Comparison of ENCODE assay signal across 12 mouse cellular contexts in genomic region chr7:29421909-29422244, GRCm38 (mm10).
DNase-seq lines count a peak whose midpoint lies in the region; ATAC-seq lines count a peak whose summit lies in the region.
"Had no signal": no experiment of that assay in that cellular context is flagged by ENCODE, and none has a peak within 500 bp of the region (broad histone marks: within the 10 kb centered on the region; RNA-seq: fewer than 3 reads in every experiment).

No protein-coding gene starts in this region.

- no peak overlapping the region for H3K4me2 ChIP-seq in hindbrain, embryonic 12.5 days (replicated peaks)
- H3K4me2 ChIP-seq in hindbrain, embryonic 16.5 days (ENCODE audit: low read length), result no peak overlapping the region
- no peak overlapping the region for H3K4me2 ChIP-seq in midbrain, embryonic 16.5 days (ENCODE audit: low read length)
- H3K4me2 ChIP-seq: liver, embryonic 13.5 days had no signal

- peaks cover 61% of the 10 kb centered on the region for H3K4me1 ChIP-seq in hindbrain, embryonic 10.5 days (replicated peaks)
- peaks cover 36% of the 10 kb centered on the region for H3K4me1 ChIP-seq in hindbrain, embryonic 12.5 days
- H3K4me1 ChIP-seq in embryonic facial prominence, embryonic 10.5 days, result peaks cover 49% of the 10 kb centered on the region
- peaks cover 14% of the 10 kb centered on the region for H3K4me1 ChIP-seq in hindbrain, embryonic 16.5 days (ENCODE audit: control insufficient read depth, insufficient read depth, low read depth, low read length)
- H3K4me1 ChIP-seq in midbrain, embryonic 16.5 days (ENCODE audit: control insufficient read depth, insufficient read depth, low read length), result peaks cover 8% of the 10 kb centered on the region; the same call in 1 of the 2 replicates

- no peaks in the 10 kb centered on the region for H3K27me3 ChIP-seq in hindbrain, embryonic 10.5 days (ENCODE audit: insufficient read depth, poor library complexity, severe bottlenecking)
- no peaks in the 10 kb centered on the region for H3K27me3 ChIP-seq in hindbrain, embryonic 12.5 days
- no peaks in the 10 kb centered on the region for H3K27me3 ChIP-seq in embryonic facial prominence, embryonic 10.5 days (replicated peaks; ENCODE audit: low read depth, poor library complexity, severe bottlenecking)
- no peaks in the 10 kb centered on the region for H3K27me3 ChIP-seq in hindbrain, embryonic 16.5 days (replicated peaks; ENCODE audit: control insufficient read depth, insufficient read depth, low read length)
- H3K27me3 ChIP-seq in midbrain, embryonic 16.5 days (ENCODE audit: control insufficient read depth, insufficient read depth, low read depth, low read length), result no peaks in the 10 kb centered on the region
- H3K27me3 ChIP-seq: liver, embryonic 13.5 days had no signal

- H3K9me3 ChIP-seq in hindbrain, embryonic 10.5 days, result no peaks in the 10 kb centered on the region
- H3K9me3 ChIP-seq in hindbrain, embryonic 12.5 days (replicated peaks), result no peaks in the 10 kb centered on the region
- H3K9me3 ChIP-seq in embryonic facial prominence, embryonic 10.5 days, result no peaks in the 10 kb centered on the region
- H3K9me3 ChIP-seq in hindbrain, embryonic 16.5 days (ENCODE audit: control insufficient read depth, low read length), result no peaks in the 10 kb centered on the region
- no peaks in the 10 kb centered on the region for H3K9me3 ChIP-seq in midbrain, embryonic 16.5 days (replicated peaks; ENCODE audit: control insufficient read depth, low read length, poor library complexity, severe bottlenecking)
- H3K9me3 ChIP-seq: liver, embryonic 13.5 days had no signal

- no peak for ATAC-seq in hindbrain, embryonic 12.5 days (ENCODE audit: low FRiP score)
- no peak for ATAC-seq in hindbrain, embryonic 16.5 days
- no peak for ATAC-seq in midbrain, embryonic 16.5 days

- DNase-seq in hindbrain, embryonic 10.5 days (ENCODE audit: low spot score), result no peak
- DNase-seq in embryonic facial prominence, embryonic 10.5 days (ENCODE audit: low spot score), result no peak
- DNase-seq in adrenal gland, postnatal 25 days, result no peak
- DNase-seq in heart, adult 9 months (ENCODE audit: low spot score in 2 of 2), result no peak
- no peak for DNase-seq in lung, postnatal 4 days
- DNase-seq: adrenal gland, postnatal 14 days; cerebellum, adult 8-10 months; heart, adult 11 months; liver, embryonic 13.5 days had no signal

- H3K9ac ChIP-seq in hindbrain, embryonic 12.5 days, result no peak overlapping the region
- peak overlapping the region; percentile 35 for H3K9ac ChIP-seq in hindbrain, embryonic 16.5 days (ENCODE audit: low read depth, low read length)
- H3K9ac ChIP-seq in midbrain, embryonic 16.5 days (ENCODE audit: low read depth, low read length), result no peak overlapping the region; the same call in 1 of the 2 replicates
- H3K9ac ChIP-seq: liver, embryonic 13.5 days had no signal

- WGBS in hindbrain, embryonic 10.5 days, result 27% methylated on average over 3 of the region's 3 CpGs
- 18% methylated on average over 3 of the region's 3 CpGs for WGBS in hindbrain, embryonic 12.5 days
- 37% methylated on average over 3 of the region's 3 CpGs for WGBS in embryonic facial prominence, embryonic 10.5 days
- 37% methylated on average over 3 of the region's 3 CpGs for WGBS in hindbrain, embryonic 16.5 days
- 20% methylated on average over 3 of the region's 3 CpGs for WGBS in midbrain, embryonic 16.5 days

- no peak overlapping the region for H3K4me3 ChIP-seq in hindbrain, embryonic 10.5 days
- no peak overlapping the region for H3K4me3 ChIP-seq in hindbrain, embryonic 12.5 days
- H3K4me3 ChIP-seq in embryonic facial prominence, embryonic 10.5 days, result no peak overlapping the region
- H3K4me3 ChIP-seq in hindbrain, embryonic 16.5 days (ENCODE audit: low read length), result no peak overlapping the region
- no peak overlapping the region for H3K4me3 ChIP-seq in midbrain, embryonic 16.5 days (ENCODE audit: low read depth, low read length)
- H3K4me3 ChIP-seq: liver, embryonic 13.5 days had no signal

- peak overlapping the region; percentile 70 for H3K27ac ChIP-seq in hindbrain, embryonic 10.5 days
- H3K27ac ChIP-seq in hindbrain, embryonic 12.5 days, result no peak overlapping the region
- H3K27ac ChIP-seq in embryonic facial prominence, embryonic 10.5 days (replicated peaks), result peak overlapping the region; percentile 65
- H3K27ac ChIP-seq in hindbrain, embryonic 16.5 days (ENCODE audit: low read depth, low read length), result peak overlapping the region; percentile 36; the same call in 1 of the 2 replicates
- peak overlapping the region; percentile 34 for H3K27ac ChIP-seq in midbrain, embryonic 16.5 days (ENCODE audit: low read length)
- H3K27ac ChIP-seq: liver, embryonic 13.5 days had no signal

- H3K36me3 ChIP-seq in hindbrain, embryonic 10.5 days, result no peaks in the 10 kb centered on the region
- no peaks in the 10 kb centered on the region for H3K36me3 ChIP-seq in hindbrain, embryonic 12.5 days
- H3K36me3 ChIP-seq in embryonic facial prominence, embryonic 10.5 days (replicated peaks), result no peaks in the 10 kb centered on the region
- H3K36me3 ChIP-seq in hindbrain, embryonic 16.5 days (ENCODE audit: control insufficient read depth, insufficient read depth, low read length), result no peaks in the 10 kb centered on the region
- no peaks in the 10 kb centered on the region for H3K36me3 ChIP-seq in midbrain, embryonic 16.5 days (ENCODE audit: control insufficient read depth, insufficient read depth, low read length)
- H3K36me3 ChIP-seq: liver, embryonic 13.5 days had no signal
